Mouse (Mus musculus) hematopoietic stem cell, adult 5-6 weeks (primary cell): ENCODE data around the gene Gm21969. TPM values are rescaled to one million over a fixed set of nuclear protein-coding genes. Genes with fewer than 3 reads are reported as not detected.
A peak's percentile ranks its signal among the peaks of the same experiment; 100 is the strongest.

ENCODE experiments used
- ATAC-seq, 2 experiments: fragments of 125-278 bp in 1 of 2; replicated peaks in 1 of 2; 2 replicates each; pipeline ENCODE4 v1.8.0; 2016 to 2017; ENCODE audit warnings: inconsistent platforms in 2 of 2, mild to moderate bottlenecking in 2 of 2, moderate number of reproducible peaks in 2 of 2, low read depth in 1 of 2, moderate TSS enrichment in 1 of 2; ENCODE audit not compliant: low FRiP score in 2 of 2, poor library complexity in 2 of 2, severe bottlenecking in 2 of 2, insufficient read depth in 1 of 2, low TSS enrichment in 1 of 2
- total RNA-seq: library from RNA; stranded (forward); fragments of 172-1452, 232-1000 nt; gene quantifications from 2 replicates; pipeline ENCODE4 v1.2.3, GENCODE M21; 2017

The Gm21969 gene
- total RNA-seq, 1 experiment from 2014 or later, result not detected

GRCm38 (mm10) chr4:139605216-139605615, 2.2 kb downstream of the Gm21969 start:
- no peak for ATAC-seq

DNA sequence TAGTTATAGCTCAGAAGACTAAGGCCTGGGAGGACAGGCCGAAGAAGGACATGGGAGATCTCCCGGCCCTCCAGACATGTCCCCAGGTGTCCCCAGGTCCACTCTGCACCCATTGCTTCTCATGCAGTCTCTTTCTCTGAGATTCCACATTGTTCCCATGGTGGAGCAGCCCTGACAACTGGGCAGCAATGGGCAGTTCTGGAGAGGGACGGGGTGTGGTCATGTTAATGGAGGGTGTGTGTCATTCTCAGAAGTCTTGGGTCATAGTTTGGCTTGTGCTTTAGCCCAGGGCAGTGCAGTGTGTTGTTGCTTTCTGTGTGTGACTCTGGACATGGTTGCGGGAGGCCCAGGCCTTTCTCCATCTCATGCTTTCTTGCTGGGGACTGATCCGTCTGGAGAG, 3.7 kb downstream of the Gm21969 start:
- no peak for ATAC-seq

DNA sequence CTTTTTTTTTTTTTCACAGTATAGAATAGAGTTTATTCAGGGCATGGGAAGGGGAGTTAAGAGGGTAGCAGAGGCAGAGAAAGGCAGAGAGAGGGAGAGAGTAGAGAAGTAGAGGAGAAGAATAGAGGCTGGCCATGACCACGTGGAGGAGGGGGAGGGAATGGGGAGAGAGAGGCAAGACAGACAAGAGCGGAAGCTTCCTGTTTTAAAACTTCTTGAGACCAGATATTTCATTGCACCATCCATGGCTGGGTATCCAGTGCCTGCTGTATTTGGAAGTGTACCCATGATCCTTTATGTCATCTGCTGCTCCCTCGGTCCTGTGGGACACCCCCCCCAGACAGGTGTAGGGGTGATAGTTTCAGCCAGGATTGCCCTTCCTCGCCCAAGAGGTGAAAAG, 6.0 kb downstream of the Gm21969 start:
- ATAC-seq, result 0 out of 4 replicates have a peak, but pooled peaks of 1 of the 2 experiments have one; percentile 32

GRCm38 (mm10) chr4:139610954-139611353, 8.0 kb downstream of the Gm21969 start:
- ATAC-seq, result no peak

DNA sequence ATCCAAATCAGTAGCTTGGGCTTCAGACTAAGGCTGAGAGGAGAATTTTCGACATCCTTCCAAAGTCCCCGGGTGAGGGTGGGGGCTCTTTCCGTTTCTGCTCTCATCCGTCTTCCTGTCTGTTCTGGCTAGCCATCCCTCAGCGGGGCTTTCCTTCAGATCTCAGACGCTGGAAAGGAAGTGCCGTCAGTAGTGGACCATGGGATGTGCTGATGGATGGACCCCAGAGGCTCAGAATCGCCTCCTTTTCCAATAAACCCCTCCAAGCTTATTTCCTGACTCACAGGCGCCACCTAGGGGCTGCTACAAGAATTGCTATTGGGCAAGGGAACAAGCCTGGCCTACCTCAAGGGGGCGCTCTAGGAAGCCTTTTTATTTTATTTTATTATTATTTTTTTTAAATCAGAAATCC, 8.6 kb downstream of the Gm21969 start:
- peak in 1 of 2 experiments; percentile 37; a peak in 1 of 4 replicates for ATAC-seq

DNA sequence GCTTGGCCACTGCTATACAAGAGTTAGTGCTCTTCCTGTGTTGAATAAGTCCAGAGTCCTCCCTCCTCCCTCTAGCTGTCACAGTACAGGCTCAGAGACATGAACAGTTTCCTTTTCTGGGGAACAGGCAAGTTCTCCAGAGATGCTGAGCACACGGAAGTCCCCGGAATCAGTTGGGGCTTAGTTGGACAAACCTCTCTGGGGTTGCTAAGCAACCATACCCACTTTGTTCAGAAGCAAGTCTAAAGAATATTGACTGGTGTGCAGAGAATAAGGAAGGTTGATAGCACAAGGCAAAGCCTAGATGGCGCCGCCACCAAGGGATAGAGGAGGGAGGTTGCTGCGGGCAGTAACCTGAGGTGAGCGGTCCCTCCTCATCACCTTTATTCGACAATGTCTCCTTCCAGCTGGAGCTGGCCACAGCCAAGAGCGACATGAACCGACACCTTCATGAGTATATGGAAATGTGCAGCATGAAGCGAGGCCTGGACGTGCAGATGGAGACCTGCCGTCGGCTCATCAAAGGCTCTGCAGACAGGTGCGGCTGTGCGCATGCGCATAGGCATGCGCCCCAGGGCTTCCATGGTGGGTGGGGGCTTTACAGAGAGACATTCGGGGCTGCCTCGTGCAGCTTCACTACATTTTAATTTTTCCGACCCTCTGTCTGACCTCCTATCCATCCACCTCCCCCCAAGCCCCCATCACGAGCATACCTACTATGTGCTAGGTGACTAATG, 11.7 kb downstream of the Gm21969 start:
- ATAC-seq, result no peak

GRCm38 (mm10) chr4:139616276-139617000, 13.5 kb downstream of the Gm21969 start:
- ATAC-seq, result peak; percentile 95 to 97

DNA sequence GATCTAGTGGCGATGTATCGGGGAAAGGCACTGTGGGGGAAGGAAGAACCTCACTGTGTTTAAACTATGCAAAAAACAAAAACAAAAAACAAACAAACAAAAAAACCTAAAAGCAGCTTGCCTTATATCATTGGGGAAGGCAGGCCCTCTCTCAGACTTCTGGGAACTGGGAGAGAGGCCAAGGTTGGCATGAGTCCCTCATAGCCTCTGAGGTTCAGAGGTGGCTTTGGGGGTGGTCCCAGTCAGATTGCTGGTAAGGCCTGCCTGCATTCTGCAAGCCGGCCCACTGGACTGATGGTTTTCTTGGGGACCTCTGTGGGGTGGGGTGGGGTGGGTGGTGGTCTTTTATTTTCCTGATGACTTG, 14.0 kb downstream of the Gm21969 start:
- ATAC-seq, result no peak

- no peak for ATAC-seq
These were observed 16.8 kb downstream of the Gm21969 start for GRCm38 (mm10) chr4:139619765-139620164.

DNA sequence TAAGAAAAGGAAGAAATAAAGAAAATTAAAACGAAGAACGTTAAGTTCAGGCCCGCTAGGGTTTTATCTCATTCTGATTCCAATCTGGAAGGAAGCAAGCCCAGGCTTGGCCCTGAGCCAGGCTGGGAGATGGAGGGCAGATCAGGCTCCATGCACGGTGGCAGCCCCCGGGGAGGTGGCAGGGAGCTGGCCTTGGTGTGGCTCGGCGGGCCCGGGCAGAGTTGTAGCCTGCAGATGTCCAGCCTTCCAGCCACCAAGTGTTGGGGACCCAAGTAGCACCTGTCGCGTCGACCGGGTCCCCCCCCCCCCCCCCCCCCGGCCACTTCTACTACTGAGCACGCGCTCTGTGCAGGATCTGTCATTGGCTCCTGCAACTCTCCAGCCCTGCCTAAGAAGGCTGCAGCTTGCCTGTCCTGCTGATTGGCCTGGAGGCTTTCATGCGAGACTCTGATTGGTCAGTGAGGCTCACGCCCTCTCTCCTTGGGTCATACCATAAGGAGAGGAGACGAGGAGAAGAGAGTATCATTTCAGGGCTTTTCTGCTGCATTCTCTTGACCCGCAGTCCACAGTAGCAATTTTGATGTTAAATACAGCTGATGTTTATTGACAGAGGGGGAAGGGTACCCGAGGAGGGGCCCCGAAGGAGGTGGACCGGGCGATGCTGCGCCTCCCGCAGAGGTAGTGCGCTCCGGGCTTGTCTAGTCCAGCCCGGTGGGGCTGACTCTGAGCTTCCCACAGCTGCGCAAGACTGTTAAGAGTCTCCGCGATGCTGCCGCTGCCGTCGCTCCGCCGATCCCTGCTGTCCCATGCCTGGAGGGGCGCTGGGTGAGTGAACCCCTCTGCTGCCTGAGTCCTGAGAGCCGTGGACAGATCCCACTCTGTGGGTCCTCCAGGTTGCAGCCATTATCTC, 19.6 kb downstream of the Gm21969 start, which contains the start of gene Aldh4a1:
Gene Aldh4a1 (plus strand): TSS at position 494 of the 910 bp plus-strand sequence.
- ATAC-seq, result peak; percentile 99

DNA sequence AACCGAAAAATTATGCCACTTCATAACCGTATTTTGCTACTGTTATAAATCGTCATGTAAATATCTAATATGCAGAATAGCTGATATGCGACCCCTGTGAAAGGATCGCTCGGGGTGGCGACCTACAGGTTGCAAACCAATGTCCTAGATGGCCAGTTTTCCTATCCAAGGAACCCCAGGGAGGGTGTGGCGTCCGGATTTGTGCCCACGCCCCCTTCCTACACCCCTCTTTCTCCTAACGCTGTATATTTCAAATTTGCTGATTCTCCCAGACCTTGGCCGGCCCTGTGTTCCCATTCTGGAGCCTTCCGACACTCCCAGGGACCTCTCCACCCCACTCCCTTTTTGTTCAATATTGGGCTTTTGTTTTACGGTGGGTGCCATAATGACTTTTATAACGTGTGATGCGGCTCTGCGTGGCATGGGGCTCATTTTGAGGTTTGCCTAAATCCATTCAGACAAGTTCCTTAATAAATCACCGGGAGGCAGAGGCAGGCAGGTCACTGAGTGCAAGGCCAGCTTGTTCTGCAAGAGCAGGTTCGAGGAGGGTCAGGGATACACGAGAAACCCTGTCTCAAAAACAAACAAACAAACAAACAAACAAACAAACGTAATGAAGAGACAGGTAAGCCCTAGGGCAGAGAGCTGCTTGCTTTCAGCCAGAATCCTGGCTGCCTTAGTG, 20.6 kb downstream of the Gm21969 start:
- ATAC-seq, result no peak

- ATAC-seq, result no peak
These were observed 21.1 kb downstream of the Gm21969 start for GRCm38 (mm10) chr4:139624116-139624489.

DNA sequence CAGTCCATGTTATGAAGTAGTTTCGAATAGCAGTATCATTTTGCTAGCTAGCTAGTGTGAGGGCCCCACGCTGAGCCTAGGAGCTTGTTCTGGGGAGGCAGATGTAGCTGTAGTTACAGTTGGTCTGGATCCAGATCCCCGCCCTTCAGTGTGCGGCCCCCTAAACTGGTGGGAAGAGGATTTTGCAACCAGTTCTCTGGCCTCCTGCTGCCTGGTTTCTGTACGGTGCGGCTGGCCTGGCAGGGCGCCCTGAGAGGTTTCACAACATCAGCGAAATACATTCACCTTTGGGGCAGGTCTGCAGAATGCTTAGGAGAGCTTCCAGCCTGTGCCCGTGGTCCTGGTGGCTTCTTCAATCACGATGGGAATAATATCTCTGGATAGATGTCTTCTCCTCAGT, 21.7 kb downstream of the Gm21969 start:
- ATAC-seq, result no peak

DNA sequence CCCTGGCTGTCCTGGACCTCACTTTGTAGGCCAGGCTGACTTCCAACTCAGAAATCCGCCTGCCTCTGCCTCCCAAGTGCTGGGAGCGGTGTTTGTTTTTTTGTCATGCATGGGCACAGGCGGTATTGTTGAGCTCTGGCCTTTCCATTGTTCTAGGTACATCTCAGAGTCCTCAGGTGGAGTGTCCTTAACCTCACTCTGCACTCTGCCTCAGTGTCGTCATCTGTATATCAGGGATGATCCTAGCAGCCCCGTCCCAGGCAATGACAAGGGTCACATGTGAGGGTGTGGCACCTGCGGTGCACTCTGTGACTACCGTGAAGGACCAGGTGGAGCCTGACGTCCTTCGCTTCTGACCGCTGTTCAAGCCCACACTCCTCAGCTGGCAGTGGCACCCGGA, 24.4 kb downstream of the Gm21969 start:
- ATAC-seq, result no peak

- no peak for ATAC-seq
These were observed 27.2 kb downstream of the Gm21969 start for GRCm38 (mm10) chr4:139630171-139630570.

GRCm38 (mm10) chr4:139631141-139631540, 28.2 kb downstream of the Gm21969 start:
- ATAC-seq, result no peak

- ATAC-seq, result no peak
These were observed 28.7 kb downstream of the Gm21969 start for GRCm38 (mm10) chr4:139631569-139632253.
